Mouse (Mus musculus): ENCODE results near the gene Fam151a. TPM values are rescaled to one million over a fixed set of nuclear protein-coding genes. Genes with fewer than 3 reads are reported as not detected.
"Not testable (repeated sequence)": the region's sequence is repeated elsewhere in the genome, so short reads cannot be mapped to it uniquely, and the experiment has no call there.

The Fam151a gene
- total RNA-seq, 2 experiments from 2014 or later = 0.39 to 0.64 TPM

GRCm38 (mm10) chr4:106769306-106769705, 35.6 kb downstream of the Fam151a start:
- intact Hi-C loops (cut with DNase I) = no loop called here
- DNase-seq (ENCODE audit: low spot score) = no peak

- DNase-seq (ENCODE audit: low spot score) = no peak
- intact Hi-C loops (cut with DNase I) = no loop called here
Measured at GRCm38 (mm10) chr4:106772558-106772957, 38.9 kb downstream of the Fam151a start.

- intact Hi-C loops (cut with DNase I); DNase-seq (ENCODE audit: low spot score): not testable (repeated sequence)
Measured at GRCm38 (mm10) chr4:106775767-106776166, 42.1 kb downstream of the Fam151a start.

- DNase-seq (ENCODE audit: low spot score) = no peak
- intact Hi-C loops (cut with DNase I) = no loop called here
Measured at GRCm38 (mm10) chr4:106776998-106777397, 43.3 kb downstream of the Fam151a start.

- intact Hi-C loops (cut with DNase I) = no loop called here
- DNase-seq (ENCODE audit: low spot score) = peak; percentile 92
Measured at GRCm38 (mm10) chr4:106778116-106778788, 44.6 kb downstream of the Fam151a start.

GRCm38 (mm10) chr4:106780045-106780444, 46.4 kb downstream of the Fam151a start:
- no peak for DNase-seq (ENCODE audit: low spot score)
- intact Hi-C loops (cut with DNase I) = no loop called here

- DNase-seq (ENCODE audit: low spot score) = no peak
- intact Hi-C loops (cut with DNase I) = no loop called here
Measured at GRCm38 (mm10) chr4:106783137-106783536, 49.4 kb downstream of the Fam151a start.

GRCm38 (mm10) chr4:106784806-106785205, 51.1 kb downstream of the Fam151a start:
- intact Hi-C loops (cut with DNase I) = no loop called here
- no peak for DNase-seq (ENCODE audit: low spot score)

- DNase-seq (ENCODE audit: low spot score) = no peak
- intact Hi-C loops (cut with DNase I) = no loop called here
Measured at GRCm38 (mm10) chr4:106785345-106785744, 51.7 kb downstream of the Fam151a start.

- intact Hi-C loops (cut with DNase I) = no loop called here
- peak; percentile 27 for DNase-seq (ENCODE audit: low spot score)
Measured at GRCm38 (mm10) chr4:106785753-106786540, 52.3 kb downstream of the Fam151a start.

GRCm38 (mm10) chr4:106787830-106788229, 54.1 kb downstream of the Fam151a start:
- intact Hi-C loops (cut with DNase I) = no loop called here
- no peak for DNase-seq (ENCODE audit: low spot score)

- intact Hi-C loops (cut with DNase I) = no loop called here
- no peak for DNase-seq (ENCODE audit: low spot score)
Measured at GRCm38 (mm10) chr4:106788627-106789026, 54.9 kb downstream of the Fam151a start.

GRCm38 (mm10) chr4:106789705-106790104, 56.0 kb downstream of the Fam151a start:
- intact Hi-C loops (cut with DNase I) = no loop called here
- DNase-seq (ENCODE audit: low spot score) = no peak

GRCm38 (mm10) chr4:106790218-106790617, 56.5 kb downstream of the Fam151a start:
- intact Hi-C loops (cut with DNase I); DNase-seq (ENCODE audit: low spot score): not testable (repeated sequence)

- intact Hi-C loops (cut with DNase I) = no loop called here
- DNase-seq (ENCODE audit: low spot score) = no peak
Measured at GRCm38 (mm10) chr4:106790938-106791337, 57.2 kb downstream of the Fam151a start.

GRCm38 (mm10) chr4:106792276-106792675, 58.6 kb downstream of the Fam151a start:
- no peak for DNase-seq (ENCODE audit: low spot score)
- intact Hi-C loops (cut with DNase I) = no loop called here

GRCm38 (mm10) chr4:106793826-106794225, 60.1 kb downstream of the Fam151a start:
- intact Hi-C loops (cut with DNase I); DNase-seq (ENCODE audit: low spot score): not testable (repeated sequence)

- intact Hi-C loops (cut with DNase I) = no loop called here
Measured at GRCm38 (mm10) chr4:106794247-106794646, 60.6 kb downstream of the Fam151a start.

GRCm38 (mm10) chr4:106795289-106795688, 61.6 kb downstream of the Fam151a start:
- no peak for DNase-seq (ENCODE audit: low spot score)
- intact Hi-C loops (cut with DNase I) = no loop called here

More at GRCm38 (mm10) chr4:106794247-106794646, 60.6 kb downstream of the Fam151a start:
- DNase-seq (ENCODE audit: low spot score) = no peak

Data from heart, postnatal 25 days (tissue).